Mouse (Mus musculus): ENCODE results near the gene Ppib. TPM values are rescaled to one million over a fixed set of nuclear protein-coding genes. Genes with fewer than 3 reads are reported as not detected.
A peak's percentile ranks its signal among the peaks of the same experiment; 100 is the strongest.

Ppib gene
- 512 and 515 TPM in 2 replicates for polyA plus RNA-seq (2014; fragmentation: Nextera tagmentation; extraction: Ambion mirVana)

DNA sequence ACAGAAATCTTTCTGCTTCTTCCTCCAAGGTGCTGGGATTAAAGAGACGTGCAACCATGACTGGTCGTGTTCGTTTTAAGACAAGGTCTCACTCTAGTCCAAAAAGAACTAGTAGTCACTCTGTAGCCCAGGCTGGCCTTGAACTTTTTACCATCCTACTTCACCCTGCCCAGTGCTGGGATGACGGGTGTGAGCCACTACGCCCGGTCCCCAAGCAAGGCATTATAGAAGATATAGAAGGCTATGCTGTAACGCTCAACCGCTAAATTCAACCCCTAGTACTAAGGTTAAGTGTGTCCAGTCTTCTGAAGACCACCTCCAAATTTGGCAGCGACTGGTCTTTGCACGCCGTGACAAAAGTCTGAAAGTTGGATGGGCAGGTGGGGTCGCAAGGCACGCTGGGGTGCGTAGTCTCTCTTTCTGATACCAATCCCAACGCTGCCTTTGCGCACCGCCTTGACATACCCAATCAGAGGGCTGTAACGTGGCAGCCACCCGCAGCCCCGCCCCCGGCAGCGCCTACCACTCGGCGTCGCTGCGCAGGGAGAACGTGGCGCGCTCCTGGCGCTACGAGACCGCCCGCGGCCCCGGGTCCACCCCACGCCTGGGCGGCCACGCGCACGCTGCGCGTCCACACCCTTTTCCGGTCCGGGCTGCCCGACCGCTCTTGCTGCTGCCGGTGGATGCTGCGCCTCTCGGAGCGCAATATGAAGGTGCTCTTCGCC, at the start of gene Ppib:
Gene Ppib (plus strand): TSS at position 640 of the 725 bp plus-strand sequence.
- 1% methylated on average over 50 of the region's 51 CpGs for WGBS
- Histone ChIP-seq H3K9me3 (ENCODE audit: control insufficient read depth, low read length) (no peaks in the 10 kb centered on the region), H3K27me3 (ENCODE audit: control insufficient read depth, insufficient read depth, low read length) (no peaks in the 10 kb centered on the region), H3K4me1 (replicated peaks; ENCODE audit: control insufficient read depth, insufficient read depth, low read length) (peaks cover 4% of the 10 kb centered on the region; the same call in 1 of the 2 replicates), H3K27ac (ENCODE audit: low read depth, low read length) (peak within 1 kb of the TSS; percentile 67; the same call in 1 of the 2 replicates), H3K9ac (ENCODE audit: low read depth, low read length) (peak within 1 kb of the TSS; percentile 90), H3K4me3 (ENCODE audit: low read depth, low read length) (peak within 1 kb of the TSS; percentile 80), H3K36me3 (ENCODE audit: control insufficient read depth, insufficient read depth, low read length) (peaks cover 11% of the 10 kb centered on the region), H3K4me2 (replicated peaks; ENCODE audit: low read depth, low read length) (peak within 1 kb of the TSS; percentile 61)
- ATAC-seq (ENCODE audit: low FRiP score): peak; percentile 96
- DNase-seq (ENCODE audit: low spot score): peak; percentile 98

DNA sequence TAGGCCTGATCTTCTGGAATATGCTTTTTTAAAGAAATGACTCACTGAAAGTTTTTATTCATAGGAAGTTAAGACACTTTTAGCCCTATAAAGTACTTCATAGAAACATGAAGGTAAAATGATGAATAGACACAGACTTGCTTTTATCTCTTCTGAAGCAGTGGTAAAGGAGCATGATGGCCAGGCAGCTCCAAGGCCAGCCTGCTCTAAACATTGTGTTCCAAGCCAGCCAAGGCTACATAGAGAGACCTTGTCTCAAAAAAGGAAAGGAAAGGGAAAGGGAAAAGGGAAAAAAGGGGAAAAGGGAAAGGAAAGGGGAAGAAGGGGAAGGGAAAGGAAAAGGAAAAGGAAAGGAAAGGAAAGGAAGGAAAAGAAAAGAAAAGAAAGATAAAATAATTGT, 39.4 kb upstream of the Ppib start:
- H3K27ac ChIP-seq (ENCODE audit: low read depth, low read length): no peak overlapping the region
- no peak overlapping the region for H3K9ac ChIP-seq (ENCODE audit: low read depth, low read length)
- no peaks in the 10 kb centered on the region for H3K9me3 ChIP-seq (ENCODE audit: control insufficient read depth, low read length)
- ATAC-seq (ENCODE audit: low FRiP score) (no peak), DNase-seq (ENCODE audit: low spot score) (no peak)
- H3K27me3 ChIP-seq (ENCODE audit: control insufficient read depth, insufficient read depth, low read length): no peaks in the 10 kb centered on the region
- H3K4me1 ChIP-seq (replicated peaks; ENCODE audit: control insufficient read depth, insufficient read depth, low read length): no peaks in the 10 kb centered on the region
- no peak overlapping the region for H3K4me3 ChIP-seq (ENCODE audit: low read depth, low read length)
- no peak overlapping the region for H3K4me2 ChIP-seq (replicated peaks; ENCODE audit: low read depth, low read length)
- H3K36me3 ChIP-seq (ENCODE audit: control insufficient read depth, insufficient read depth, low read length): no peaks in the 10 kb centered on the region

DNA sequence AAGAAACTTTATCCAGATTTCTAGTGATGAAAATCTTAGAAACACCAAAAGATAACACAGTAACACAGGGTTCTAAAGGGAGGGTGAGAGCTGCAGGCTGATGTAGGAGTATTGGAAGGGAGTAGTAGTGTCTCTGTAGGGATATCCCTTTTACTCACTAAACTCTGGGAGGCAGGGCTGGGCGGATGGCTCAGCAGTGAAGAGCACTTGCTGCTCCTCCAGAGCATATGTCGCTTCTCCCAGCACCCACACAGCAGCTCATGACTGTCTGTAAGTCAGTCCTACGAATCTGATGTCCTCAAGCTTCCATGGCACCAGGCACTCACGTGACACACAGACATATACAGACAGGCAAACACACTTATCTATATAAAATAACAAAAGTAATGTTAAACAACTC, 21.9 kb upstream of the Ppib start:
- no peak overlapping the region for H3K4me3 ChIP-seq (ENCODE audit: low read depth, low read length)
- H3K9ac ChIP-seq (ENCODE audit: low read depth, low read length): no peak overlapping the region
- H3K27me3 ChIP-seq (ENCODE audit: control insufficient read depth, insufficient read depth, low read length): no peaks in the 10 kb centered on the region
- no peak overlapping the region for H3K27ac ChIP-seq (ENCODE audit: low read depth, low read length)
- H3K9me3 ChIP-seq (ENCODE audit: control insufficient read depth, low read length): no peaks in the 10 kb centered on the region
- WGBS: 94% methylated on average over 4 of the region's 4 CpGs
- no peak for DNase-seq (ENCODE audit: low spot score)
- H3K36me3 ChIP-seq (ENCODE audit: control insufficient read depth, insufficient read depth, low read length): no peaks in the 10 kb centered on the region
- ATAC-seq (ENCODE audit: low FRiP score): no peak
- H3K4me1 ChIP-seq (replicated peaks; ENCODE audit: control insufficient read depth, insufficient read depth, low read length): no peaks in the 10 kb centered on the region
- no peak overlapping the region for H3K4me2 ChIP-seq (replicated peaks; ENCODE audit: low read depth, low read length)

DNA sequence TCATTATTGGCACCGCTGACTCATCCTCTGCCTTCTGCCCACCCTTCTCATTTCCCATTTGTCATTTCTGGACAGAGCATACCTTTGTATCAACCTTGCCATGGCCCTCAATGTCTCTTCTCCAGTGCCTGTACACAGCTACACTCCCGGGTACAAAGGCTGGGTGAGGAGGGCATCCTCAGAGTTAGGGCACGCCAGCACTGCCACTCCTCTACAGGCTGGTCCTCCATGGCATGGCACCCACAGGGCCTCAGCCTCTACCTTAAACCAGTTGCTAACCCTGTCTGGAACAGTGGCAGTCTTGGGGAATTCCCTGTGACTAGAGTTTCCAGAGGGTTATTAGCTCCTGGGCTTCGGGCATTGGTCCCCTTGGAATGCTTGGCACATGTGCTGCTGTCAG, 21.4 kb upstream of the Ppib start:
- no peak overlapping the region for H3K4me3 ChIP-seq (ENCODE audit: low read depth, low read length)
- no peaks in the 10 kb centered on the region for H3K9me3 ChIP-seq (ENCODE audit: control insufficient read depth, low read length)
- no peak for ATAC-seq (ENCODE audit: low FRiP score)
- no peak overlapping the region for H3K4me2 ChIP-seq (replicated peaks; ENCODE audit: low read depth, low read length)
- 97% methylated on average over 4 of the region's 4 CpGs for WGBS
- no peak for DNase-seq (ENCODE audit: low spot score)
- no peaks in the 10 kb centered on the region for H3K4me1 ChIP-seq (replicated peaks; ENCODE audit: control insufficient read depth, insufficient read depth, low read length)
- H3K9ac ChIP-seq (ENCODE audit: low read depth, low read length): no peak overlapping the region
- H3K36me3 ChIP-seq (ENCODE audit: control insufficient read depth, insufficient read depth, low read length): no peaks in the 10 kb centered on the region
- H3K27ac ChIP-seq (ENCODE audit: low read depth, low read length): no peak overlapping the region
- no peaks in the 10 kb centered on the region for H3K27me3 ChIP-seq (ENCODE audit: control insufficient read depth, insufficient read depth, low read length)

DNA sequence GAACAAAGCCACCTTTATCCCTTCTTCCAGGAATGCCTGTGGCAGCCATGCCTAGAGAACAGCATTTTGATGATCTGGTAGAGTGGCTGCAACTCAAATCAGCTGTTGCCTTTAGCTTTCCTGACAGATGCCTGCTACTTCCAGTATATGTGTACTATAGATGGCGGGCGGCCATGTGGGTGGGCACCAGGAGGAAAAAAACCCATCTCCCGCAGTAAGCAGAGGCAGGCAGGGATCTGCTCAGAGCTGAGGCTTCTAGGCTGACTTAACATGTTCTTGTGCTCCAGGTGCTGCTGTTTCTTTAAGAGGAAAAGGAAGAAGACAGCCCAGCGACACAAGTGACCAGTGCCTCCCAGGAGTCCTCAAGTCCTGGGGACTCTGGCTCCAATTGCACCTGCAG, 20.7 kb upstream of the Ppib start:
- no peaks in the 10 kb centered on the region for H3K36me3 ChIP-seq (ENCODE audit: control insufficient read depth, insufficient read depth, low read length)
- H3K4me3 ChIP-seq (ENCODE audit: low read depth, low read length): no peak overlapping the region
- H3K4me2 ChIP-seq (replicated peaks; ENCODE audit: low read depth, low read length): no peak overlapping the region
- H3K27ac ChIP-seq (ENCODE audit: low read depth, low read length): no peak overlapping the region
- ATAC-seq (ENCODE audit: low FRiP score) (no peak), DNase-seq (ENCODE audit: low spot score) (no peak)
- no peaks in the 10 kb centered on the region for H3K4me1 ChIP-seq (replicated peaks; ENCODE audit: control insufficient read depth, insufficient read depth, low read length)
- no peaks in the 10 kb centered on the region for H3K27me3 ChIP-seq (ENCODE audit: control insufficient read depth, insufficient read depth, low read length)
- 82% methylated on average over 4 of the region's 4 CpGs for WGBS
- no peak overlapping the region for H3K9ac ChIP-seq (ENCODE audit: low read depth, low read length)
- no peaks in the 10 kb centered on the region for H3K9me3 ChIP-seq (ENCODE audit: control insufficient read depth, low read length)

DNA sequence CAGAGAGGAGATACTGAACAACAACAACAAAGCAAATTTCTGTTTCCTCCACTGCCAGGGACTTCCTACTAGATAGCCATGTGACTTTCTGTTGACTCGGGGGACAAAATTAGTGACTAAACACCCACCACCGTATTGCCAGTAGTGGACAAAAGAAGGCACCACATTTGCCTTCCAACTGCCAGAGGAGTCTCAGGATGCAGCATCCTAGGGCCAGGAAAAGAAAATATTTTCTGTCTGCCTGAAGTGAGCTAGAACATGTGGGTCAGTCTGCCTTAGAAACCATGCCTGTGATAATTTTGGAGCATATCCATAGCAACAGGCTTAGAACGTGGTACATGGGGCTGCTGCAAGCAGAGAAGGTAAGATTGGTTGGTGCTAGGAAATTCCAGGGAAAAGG, 19.2 kb upstream of the Ppib start:
- Histone ChIP-seq H3K4me1 (replicated peaks; ENCODE audit: control insufficient read depth, insufficient read depth, low read length) (no peaks in the 10 kb centered on the region), H3K36me3 (ENCODE audit: control insufficient read depth, insufficient read depth, low read length) (no peaks in the 10 kb centered on the region), H3K9me3 (ENCODE audit: control insufficient read depth, low read length) (no peaks in the 10 kb centered on the region), H3K27me3 (ENCODE audit: control insufficient read depth, insufficient read depth, low read length) (no peaks in the 10 kb centered on the region), H3K9ac (ENCODE audit: low read depth, low read length) (no peak overlapping the region), H3K4me3 (ENCODE audit: low read depth, low read length) (no peak overlapping the region), H3K4me2 (replicated peaks; ENCODE audit: low read depth, low read length) (no peak overlapping the region), H3K27ac (ENCODE audit: low read depth, low read length) (no peak overlapping the region)
- DNase-seq (ENCODE audit: low spot score) (no peak), ATAC-seq (ENCODE audit: low FRiP score) (no peak)
- 86% methylated on average over 3 of the region's 3 CpGs for WGBS

DNA sequence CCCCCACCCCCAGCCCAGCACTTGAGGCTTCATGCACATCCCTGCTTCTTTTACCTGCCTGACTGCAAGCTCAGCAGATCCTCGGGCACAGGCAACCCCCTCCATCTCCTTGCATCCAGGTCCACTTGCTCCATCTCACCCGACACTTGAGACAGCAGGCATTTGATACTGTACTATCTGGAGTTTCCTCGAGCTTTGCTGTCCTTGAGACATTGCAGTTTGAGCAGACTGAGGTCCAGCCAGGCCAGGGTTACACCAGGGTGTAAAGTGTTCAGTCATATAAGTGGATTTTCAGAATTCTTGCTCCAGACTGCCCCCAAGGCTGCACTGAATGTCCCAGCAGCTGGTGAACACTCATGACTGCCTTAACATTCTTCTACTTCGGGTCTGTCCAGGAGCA, 17.7 kb upstream of the Ppib start:
- Histone ChIP-seq H3K27ac (ENCODE audit: low read depth, low read length) (no peak overlapping the region), H3K4me3 (ENCODE audit: low read depth, low read length) (no peak overlapping the region), H3K27me3 (ENCODE audit: control insufficient read depth, insufficient read depth, low read length) (no peaks in the 10 kb centered on the region), H3K9ac (ENCODE audit: low read depth, low read length) (no peak overlapping the region), H3K4me1 (replicated peaks; ENCODE audit: control insufficient read depth, insufficient read depth, low read length) (no peaks in the 10 kb centered on the region), H3K9me3 (ENCODE audit: control insufficient read depth, low read length) (no peaks in the 10 kb centered on the region), H3K36me3 (ENCODE audit: control insufficient read depth, insufficient read depth, low read length) (no peaks in the 10 kb centered on the region), H3K4me2 (replicated peaks; ENCODE audit: low read depth, low read length) (no peak overlapping the region)
- WGBS: 90% methylated on average over 4 of the region's 4 CpGs
- no peak for ATAC-seq (ENCODE audit: low FRiP score)
- no peak for DNase-seq (ENCODE audit: low spot score)

DNA sequence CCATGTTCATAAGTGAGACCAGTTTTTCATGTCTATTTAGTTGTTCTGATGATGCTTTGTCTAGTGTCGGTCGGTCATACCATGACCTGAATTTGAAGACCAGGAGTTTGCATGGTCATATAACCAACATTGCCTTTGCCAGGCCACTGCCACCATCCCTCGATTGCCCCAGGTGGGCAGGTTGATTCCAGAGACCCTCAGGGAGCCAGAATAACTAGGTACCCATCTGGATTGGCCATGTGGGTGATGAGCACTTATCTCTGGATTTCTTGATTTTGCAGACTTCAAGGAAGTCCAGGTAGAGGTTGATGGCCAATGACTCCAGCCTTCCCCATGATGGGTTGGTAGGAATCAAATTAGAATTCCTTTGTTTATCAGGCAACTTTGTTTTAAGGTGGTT, 16.8 kb upstream of the Ppib start:
- H3K27ac ChIP-seq (ENCODE audit: low read depth, low read length): no peak overlapping the region
- DNase-seq (ENCODE audit: low spot score) (no peak), ATAC-seq (ENCODE audit: low FRiP score) (no peak)
- no peaks in the 10 kb centered on the region for H3K36me3 ChIP-seq (ENCODE audit: control insufficient read depth, insufficient read depth, low read length)
- H3K27me3 ChIP-seq (ENCODE audit: control insufficient read depth, insufficient read depth, low read length): no peaks in the 10 kb centered on the region
- no peak overlapping the region for H3K9ac ChIP-seq (ENCODE audit: low read depth, low read length)
- H3K4me2 ChIP-seq (replicated peaks; ENCODE audit: low read depth, low read length): no peak overlapping the region
- H3K9me3 ChIP-seq (ENCODE audit: control insufficient read depth, low read length): no peaks in the 10 kb centered on the region
- no peaks in the 10 kb centered on the region for H3K4me1 ChIP-seq (replicated peaks; ENCODE audit: control insufficient read depth, insufficient read depth, low read length)
- WGBS: 94% methylated on average over 3 of the region's 3 CpGs
- H3K4me3 ChIP-seq (ENCODE audit: low read depth, low read length): no peak overlapping the region

DNA sequence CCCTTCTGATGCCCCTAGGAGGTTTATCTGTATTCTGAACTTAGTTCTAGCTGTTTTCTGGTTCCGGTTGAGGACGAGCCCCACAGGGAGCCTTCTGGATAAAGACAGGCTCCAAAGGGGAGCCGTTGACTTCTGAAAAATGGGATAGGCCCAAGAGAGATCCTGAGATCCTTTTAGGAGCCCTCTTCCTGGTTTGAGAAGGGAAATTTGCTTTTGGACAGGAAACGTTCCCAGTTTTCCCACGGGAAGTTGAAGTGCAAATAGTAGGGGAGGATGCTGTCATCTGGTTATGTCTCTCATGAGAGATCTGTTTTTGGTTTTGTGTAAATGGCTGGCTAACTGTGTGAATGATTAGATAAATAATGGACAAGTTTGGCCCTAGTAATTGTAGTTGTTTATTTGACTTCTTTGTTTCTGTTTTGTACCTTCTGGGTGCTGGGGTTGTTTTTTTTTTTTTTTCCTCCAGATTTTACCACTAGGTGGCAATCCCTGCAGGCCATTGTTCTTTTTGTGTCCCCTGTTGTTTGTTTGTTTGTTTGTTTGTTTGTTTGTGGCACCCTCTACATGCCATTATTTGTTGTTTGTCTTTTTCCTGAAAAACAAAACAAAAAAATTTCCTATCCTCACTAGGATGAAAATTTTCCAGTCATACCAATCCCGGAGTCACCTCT, 10.0 kb upstream of the Ppib start:
- ATAC-seq (ENCODE audit: low FRiP score): no peak
- H3K4me3 ChIP-seq (ENCODE audit: low read depth, low read length): no peak overlapping the region
- H3K4me1 ChIP-seq (replicated peaks; ENCODE audit: control insufficient read depth, insufficient read depth, low read length): no peaks in the 10 kb centered on the region
- WGBS: 71% methylated on average over 6 of the region's 6 CpGs
- H3K9ac ChIP-seq (ENCODE audit: low read depth, low read length): no peak overlapping the region
- H3K9me3 ChIP-seq (ENCODE audit: control insufficient read depth, low read length): no peaks in the 10 kb centered on the region
- no peak overlapping the region for H3K4me2 ChIP-seq (replicated peaks; ENCODE audit: low read depth, low read length)
- no peak for DNase-seq (ENCODE audit: low spot score)
- no peaks in the 10 kb centered on the region for H3K27me3 ChIP-seq (ENCODE audit: control insufficient read depth, insufficient read depth, low read length)
- H3K36me3 ChIP-seq (ENCODE audit: control insufficient read depth, insufficient read depth, low read length): no peaks in the 10 kb centered on the region
- H3K27ac ChIP-seq (ENCODE audit: low read depth, low read length): no peak overlapping the region
